Mouse (Mus musculus): ENCODE results near the gene Vmn1r42.
A peak's percentile ranks its signal among the peaks of the same experiment; 100 is the strongest.
"Not testable (repeated sequence)": the region's sequence is repeated elsewhere in the genome, so short reads cannot be mapped to it uniquely, and the experiment has no call there.

Gene Vmn1r42

DNA sequence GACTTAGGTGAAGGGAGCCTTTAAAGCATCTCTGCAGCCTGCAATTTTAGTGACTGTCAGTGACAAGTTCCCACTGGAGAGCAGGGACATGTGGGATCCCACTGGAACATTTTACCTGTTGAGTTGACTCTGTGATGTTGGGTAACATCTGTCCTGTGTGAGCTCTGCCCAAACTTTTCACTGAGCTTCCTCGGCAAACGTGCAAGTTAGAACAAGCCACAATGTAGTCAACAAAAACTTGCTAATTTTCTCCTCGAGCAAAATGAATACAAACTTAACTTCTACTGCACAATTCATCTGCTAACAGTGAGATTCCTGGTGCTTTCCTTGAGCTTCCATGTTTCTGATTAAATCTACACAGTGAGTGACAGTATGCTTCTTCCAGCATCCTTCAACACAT, at the start of gene Vmn1r42, which contains the start of gene Vmn1r43:
Gene Vmn1r42 (minus strand): TSS at position 101 of the 400 bp plus-strand sequence.
Gene Vmn1r43 (minus strand): TSS at position 101 of the 400 bp plus-strand sequence.
- not testable (repeated sequence) for DNase-seq

DNA sequence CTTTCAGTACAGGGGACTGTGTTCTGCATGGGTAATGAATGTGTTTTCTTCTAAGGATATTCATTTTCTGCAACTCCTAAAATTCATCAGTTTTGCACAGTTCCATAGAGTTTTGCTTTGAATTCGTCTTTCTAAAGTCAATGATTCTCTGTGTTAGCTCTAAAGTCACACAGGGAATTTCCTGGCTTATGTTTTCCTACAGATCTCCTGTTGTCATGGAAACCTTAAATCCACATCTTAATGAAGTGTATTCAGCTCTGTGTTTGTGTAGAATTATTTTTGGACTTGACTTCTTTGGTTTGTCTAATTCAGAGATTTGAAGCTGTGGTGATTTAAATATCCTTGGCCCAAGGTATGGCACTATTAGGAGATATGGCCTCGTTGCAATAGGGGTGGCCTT, 7.6 kb upstream of the Vmn1r42 start:
- no peak for DNase-seq

DNA sequence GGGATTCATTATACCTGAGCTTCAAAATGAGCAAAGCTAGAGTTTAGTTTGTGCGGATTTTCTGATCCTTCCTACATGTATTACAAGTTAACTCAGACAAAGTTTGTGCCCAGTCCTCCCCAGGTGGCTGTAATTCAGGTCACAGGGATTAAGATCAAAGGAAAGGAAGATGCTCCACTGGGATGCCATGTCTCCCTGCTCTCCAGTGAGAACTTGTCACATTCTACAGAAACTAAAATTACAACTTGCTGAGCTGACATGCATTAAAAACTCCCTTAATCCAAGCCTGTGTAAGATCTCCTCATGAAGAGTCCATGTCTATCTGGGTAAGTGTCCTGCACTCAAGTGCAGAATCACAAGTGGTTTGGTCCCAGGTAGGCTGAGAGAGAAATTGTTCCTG, 7.1 kb upstream of the Vmn1r42 start, which contains the start of gene Vmn1r44:
Gene Vmn1r44 (plus strand): TSS at position 301 of the 400 bp plus-strand sequence.
- no peak for DNase-seq

DNA sequence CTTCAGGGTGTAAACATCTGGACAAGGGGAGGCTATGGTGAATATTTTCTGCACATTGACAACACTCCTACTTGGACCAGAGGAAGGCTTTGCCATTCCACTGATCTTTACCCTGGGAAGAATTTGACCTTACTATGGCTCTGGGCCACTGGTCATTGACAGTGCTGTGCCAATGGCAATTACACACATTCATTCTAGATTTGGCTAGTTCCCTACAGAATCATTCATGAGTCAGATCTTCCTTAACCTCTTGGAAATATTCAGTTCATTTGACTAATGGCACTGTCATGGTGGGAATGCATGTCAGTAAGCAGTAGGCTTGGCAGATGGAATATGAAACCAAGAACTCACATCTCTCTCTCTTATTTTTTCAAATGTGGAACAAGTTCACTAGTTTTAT, 4.7 kb upstream of the Vmn1r42 start:
- DNase-seq = no peak

DNA sequence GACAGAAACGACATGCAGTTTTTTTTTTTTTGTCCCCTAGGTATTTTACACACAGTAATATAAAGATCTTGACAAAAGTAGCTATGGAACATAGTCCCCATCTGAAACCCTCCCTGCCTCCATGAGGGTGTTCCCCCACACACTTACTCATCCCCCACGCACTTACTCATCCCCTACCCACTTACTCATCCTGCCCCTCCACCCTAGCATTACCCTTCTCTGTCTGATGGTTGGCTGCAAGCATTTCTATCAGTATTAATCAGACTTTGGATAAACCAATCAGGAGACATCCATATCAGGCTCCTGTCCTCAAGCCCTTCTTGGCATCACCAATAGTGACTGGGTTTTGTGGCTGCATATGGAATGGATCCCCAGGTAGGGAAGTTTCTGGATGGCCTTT, 750 bp upstream of the Vmn1r42 start:
- no peak for DNase-seq

DNA sequence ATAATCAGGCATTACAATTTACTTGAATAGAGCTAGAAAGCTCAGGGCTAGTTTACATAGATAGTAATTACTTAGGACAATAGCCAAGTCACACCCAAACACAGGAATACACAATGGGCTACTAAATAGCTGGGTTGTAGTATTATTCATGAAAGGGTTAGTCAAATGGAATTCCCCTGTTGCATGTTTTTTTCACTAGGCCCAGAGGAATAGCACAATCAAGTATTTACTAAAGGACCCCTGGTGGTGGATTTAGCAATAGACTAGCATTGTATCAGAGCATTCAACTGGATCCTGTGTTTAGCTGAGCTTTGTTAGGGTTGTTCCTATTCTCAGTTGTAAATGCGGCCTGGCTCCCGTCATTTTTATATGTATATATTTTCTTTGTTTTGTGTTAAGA, 8.2 kb downstream of the Vmn1r42 start:
- no peak for DNase-seq

DNA sequence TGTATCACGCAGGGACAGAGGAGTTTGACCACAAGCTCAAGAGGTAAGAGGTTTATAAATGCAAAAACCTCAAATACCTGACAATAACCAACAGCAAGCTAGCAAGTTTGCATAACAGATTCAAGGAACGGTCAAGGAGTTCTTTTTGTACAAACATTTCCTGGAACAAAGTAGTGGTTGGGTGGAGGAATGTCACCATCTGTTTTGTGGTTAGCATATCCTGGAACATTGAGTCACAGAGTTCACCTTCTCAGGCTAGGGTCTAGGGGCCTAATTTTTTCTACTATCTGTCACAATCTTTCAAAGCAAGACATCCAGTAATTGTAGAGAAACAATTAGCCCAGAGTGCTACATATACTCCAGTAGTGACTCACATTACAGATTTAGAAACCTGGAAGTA, 8.9 kb downstream of the Vmn1r42 start:
- no peak for DNase-seq

DNA sequence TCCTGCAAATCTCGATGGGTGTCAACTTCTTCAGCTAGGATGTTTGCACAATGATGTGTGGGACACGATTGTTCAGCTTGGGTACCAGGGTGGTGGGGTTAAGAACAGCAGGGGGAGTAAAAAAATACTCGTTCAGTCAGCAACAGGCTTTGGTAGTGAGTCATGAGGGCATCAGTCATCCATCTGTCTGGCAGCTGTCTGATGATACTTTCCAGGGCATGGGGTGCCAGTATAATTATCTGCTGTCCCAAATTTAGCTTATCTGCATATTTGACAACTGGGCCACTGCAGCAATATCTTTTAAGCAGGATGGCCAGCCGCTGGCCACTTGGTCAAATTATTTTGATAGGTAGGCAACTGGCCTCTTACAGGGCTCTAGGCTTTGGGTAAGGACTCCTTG, 12.4 kb downstream of the Vmn1r42 start:
- no peak for DNase-seq

DNA sequence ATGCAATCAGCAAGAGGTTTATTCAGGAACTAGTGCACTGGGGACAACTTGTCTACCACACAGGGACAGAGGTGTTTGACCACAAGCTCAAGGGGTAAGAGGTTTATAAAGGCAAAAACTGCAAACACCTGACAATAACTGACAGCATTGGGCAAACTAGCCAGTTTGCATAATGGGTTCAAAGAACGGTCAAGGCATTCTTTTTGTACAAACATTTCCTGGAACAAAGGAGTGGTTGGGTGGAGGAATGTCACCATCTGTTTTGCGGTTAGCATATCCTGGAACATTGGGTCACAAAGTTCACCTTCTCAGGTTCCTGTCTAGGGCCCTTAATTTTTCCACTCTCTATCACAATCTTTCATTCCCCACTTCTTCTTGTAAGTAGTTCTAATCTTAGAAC, 16.4 kb downstream of the Vmn1r42 start:
- peak in 1 of 2 experiments; percentile 2 for DNase-seq

DNA sequence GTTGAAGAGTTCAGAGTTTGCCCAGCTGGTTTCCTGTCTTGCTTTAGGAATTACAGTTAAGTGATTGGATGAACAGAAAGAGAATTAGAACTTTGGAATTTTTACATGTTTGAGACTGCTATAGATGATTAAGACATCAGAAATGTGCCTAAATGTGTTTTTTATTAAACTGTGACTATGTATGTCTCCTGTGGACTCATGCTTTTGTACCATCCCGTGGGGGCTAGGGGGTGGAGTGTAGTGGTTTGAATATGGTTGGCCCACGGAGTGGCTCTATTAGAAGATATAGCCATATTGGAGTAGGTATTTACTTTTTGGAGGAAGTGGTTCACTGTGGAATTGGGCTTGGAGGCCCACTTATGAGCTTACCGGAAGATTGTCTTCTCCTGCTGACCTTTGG, 18.7 kb downstream of the Vmn1r42 start:
- no peak for DNase-seq

All from lung, adult 18-20 months (tissue).